Mouse (Mus musculus) forebrain, postnatal 0 days (tissue): ENCODE data around the gene Ddx42. TPM values are rescaled to one million over a fixed set of nuclear protein-coding genes. Genes with fewer than 3 reads are reported as not detected.
A peak's percentile ranks its signal among the peaks of the same experiment; 100 is the strongest.
"Not testable (repeated sequence)": the region's sequence is repeated elsewhere in the genome, so short reads cannot be mapped to it uniquely, and the experiment has no call there.

Source experiments
- ATAC-seq: fragments of 200-750 bp; cut with Nextera tagmentation; 2 replicates; pipeline ENCODE4 v1.8.0; 2017; ENCODE audit warnings: mild to moderate bottlenecking, moderate library complexity
- DNase-seq: peaks from one replicate; pipeline ENCODE4 v3.0.0-alpha.2; 2015
- H3K27ac ChIP-seq: fragments of 300-500 bp; sonication (generic); 2 replicates; pipeline ENCODE4 v1.5.1; 2014; ENCODE audit warnings: low read depth, mild to moderate bottlenecking, antibody characterized with exemption, low read length, moderate library complexity, mixed read lengths
- H3K27me3 ChIP-seq: fragments of 300-500 bp; sonication (generic); 2 replicates; pipeline ENCODE4 v1.6.1; 2014; ENCODE audit warnings: mild to moderate bottlenecking, low read length, mixed read lengths; ENCODE audit not compliant: insufficient read depth
- H3K36me3 ChIP-seq: fragments of 300-500 bp; sonication (generic); 2 replicates; pipeline ENCODE4 v1.6.1; 2014; ENCODE audit warnings: mild to moderate bottlenecking, moderate library complexity; ENCODE audit not compliant: insufficient read depth
- H3K4me1 ChIP-seq: fragments of 300-500 bp; sonication (generic); 2 replicates; pipeline ENCODE4 v1.6.1; 2014; ENCODE audit warnings: antibody characterized with exemption; ENCODE audit not compliant: insufficient read depth
- H3K4me2 ChIP-seq: fragments of 300-500 bp; sonication (generic); 2 replicates; pipeline ENCODE4 v1.6.1; 2014; ENCODE audit warnings: low read depth, mild to moderate bottlenecking, moderate library complexity
- H3K4me3 ChIP-seq: fragments of 300-500 bp; sonication (generic); 2 replicates; pipeline ENCODE4 v1.5.1; 2014; ENCODE audit warnings: low read depth, low read length, mixed read lengths
- H3K9ac ChIP-seq: fragments of 300-500 bp; sonication (generic); 2 replicates; pipeline ENCODE4 v1.6.1; 2014; ENCODE audit warnings: mild to moderate bottlenecking
- H3K9me3 ChIP-seq: fragments of 300-500 bp; sonication (generic); 2 replicates; pipeline ENCODE4 v1.6.1; 2016; ENCODE audit warnings: low read length
- CTCF ChIP-seq: sonication (generic); IDR thresholded peaks from 2 replicates; pipeline ENCODE4 v1.5.1; 2016; ENCODE audit warnings: antibody characterized with exemption, control low read depth, low read depth
- WGBS: fragments of 180-500 bp; shearing (Covaris S2); extraction: QIAGEN DNeasy Blood & Tissue Kit; methylation state at CpG from one replicate; pipeline ENCODE4 v1.1.7; 2014; 5-methylcytosine and 5-hydroxymethylcytosine counted together
- polyA plus RNA-seq: library from polyadenylated mRNA; unstranded; fragments of >200 nt; fragmentation: Nextera tagmentation; extraction: Ambion mirVana; gene quantifications from 2 replicates; pipeline ENCODE4 v1.2.1, GENCODE M21; 2015
- total RNA-seq: library from RNA; depleted of rRNA; stranded (reverse); fragments of >200 nt; gene quantifications from 2 replicates; pipeline ENCODE4 v1.2.3, GENCODE M21; 2014

Ddx42 gene
- total and polyA plus RNA-seq, 2 experiments from 2014 or later = 62.2 to 76.3 TPM

DNA sequence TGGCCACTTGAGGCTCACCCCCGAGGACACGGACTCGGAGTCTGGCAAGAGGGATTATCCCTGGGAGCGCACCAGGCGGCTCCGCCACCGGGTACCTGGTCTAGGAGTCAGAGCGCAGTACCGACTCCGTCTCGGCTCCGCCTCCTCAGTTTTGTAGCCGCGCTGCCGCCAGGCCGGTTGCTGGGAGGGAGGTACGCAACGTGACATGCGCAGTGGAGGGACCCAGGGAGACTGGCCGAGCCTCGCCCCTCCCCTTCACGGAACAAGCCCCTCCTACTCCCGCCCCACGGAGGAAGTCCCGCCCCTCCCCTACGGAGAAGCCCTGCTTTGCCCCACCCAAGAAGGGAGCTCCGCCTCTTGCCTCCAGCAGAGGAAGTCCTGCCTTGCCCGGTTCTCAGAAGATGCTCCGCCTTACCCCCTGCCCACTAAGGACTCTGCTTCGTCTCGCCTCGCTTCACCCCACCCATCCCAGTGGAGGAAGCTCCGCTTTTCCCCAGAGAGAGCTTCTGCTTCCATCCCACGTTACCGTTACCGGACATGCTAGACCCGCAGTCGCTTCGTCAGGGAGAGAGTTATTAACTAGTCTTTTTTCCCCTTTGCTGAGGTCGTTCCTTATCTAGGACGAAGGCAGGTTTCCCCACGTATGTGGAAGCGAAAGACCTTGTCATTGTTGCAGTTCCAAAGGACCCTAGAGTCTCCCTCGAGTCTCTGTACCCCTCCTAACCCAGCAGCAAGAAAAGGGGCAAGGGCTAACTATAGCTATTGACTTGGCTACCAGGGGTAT lies 23.2 kb upstream of the Ddx42 start:
- WGBS = 1% methylated on average over 42 of the region's 44 CpGs
- Histone ChIP-seq H3K4me3 (peak overlapping the region; percentile 65), H3K27me3 (no peaks in the 10 kb centered on the region), H3K9me3 (no peaks in the 10 kb centered on the region), H3K27ac (peak overlapping the region; percentile 76), H3K4me1 (0 out of 2 replicates have a peak, but pooled peaks cover 4% of the 10 kb centered on the region), H3K4me2 (peak overlapping the region; percentile 65), H3K9ac (peak overlapping the region; percentile 67), H3K36me3 (peaks cover 21% of the 10 kb centered on the region)
- DNase-seq (peak; percentile 98), ATAC-seq (peak; percentile 97)
- TF ChIP-seq CTCF = peak; percentile 28

DNA sequence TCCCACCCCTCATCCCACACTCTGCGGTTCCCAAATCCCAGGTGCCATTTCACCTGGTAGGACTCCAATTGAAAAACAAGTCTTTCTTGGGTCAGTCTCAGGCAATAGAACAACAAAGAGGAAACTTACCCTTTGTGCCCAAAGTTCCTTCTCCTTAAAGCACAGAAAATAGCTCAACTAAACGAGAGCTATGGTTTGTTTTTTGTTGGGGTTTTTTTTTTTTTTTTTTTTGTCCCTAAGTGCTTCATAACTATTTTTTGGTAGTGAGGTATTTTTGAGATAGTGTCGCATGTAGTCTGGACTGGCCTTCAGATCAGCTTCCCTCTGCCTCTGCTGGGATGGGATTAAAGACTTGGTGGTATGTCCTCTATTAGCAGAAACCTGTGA lies 22.6 kb upstream of the Ddx42 start:
- H3K36me3 ChIP-seq = peaks cover 21% of the 10 kb centered on the region
- H3K4me2 ChIP-seq = peak overlapping the region; percentile 65
- H3K9me3 ChIP-seq = no peaks in the 10 kb centered on the region
- 31% methylated on average over 3 of the region's 3 CpGs for WGBS
- no peaks in the 10 kb centered on the region for H3K27me3 ChIP-seq
- DNase-seq (no peak), ATAC-seq (no peak)
- peak overlapping the region; percentile 65 for H3K4me3 ChIP-seq
- no peak for TF ChIP-seq CTCF
- 0 out of 2 replicates have a peak, but pooled peaks cover 4% of the 10 kb centered on the region for H3K4me1 ChIP-seq
- H3K27ac ChIP-seq = peak overlapping the region; percentile 76
- peak overlapping the region; percentile 67; the same call in 1 of the 2 replicates for H3K9ac ChIP-seq

DNA sequence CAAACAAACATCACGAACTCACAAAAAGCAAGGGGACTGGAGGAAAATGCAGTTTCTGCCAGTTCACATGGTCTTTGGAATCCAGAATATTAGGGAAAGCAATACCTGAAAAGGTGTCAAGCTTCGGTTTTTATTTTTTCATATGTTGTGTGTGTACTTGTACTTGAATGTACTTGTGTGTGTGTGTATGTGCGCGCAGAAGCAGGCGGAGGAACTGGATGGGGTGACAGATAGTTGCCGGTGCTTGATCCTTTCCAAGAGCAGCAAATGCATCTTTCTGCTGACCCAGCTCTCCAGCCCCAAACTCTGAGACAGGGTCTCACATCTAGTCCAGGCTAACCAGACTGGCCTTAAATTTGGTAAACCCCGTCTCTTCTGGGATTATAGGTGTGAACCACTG lies 21.8 kb upstream of the Ddx42 start:
- H3K27ac ChIP-seq = no peak overlapping the region
- ATAC-seq = no peak
- H3K4me3 ChIP-seq = no peak overlapping the region
- peaks cover 22% of the 10 kb centered on the region for H3K36me3 ChIP-seq
- no peak for TF ChIP-seq CTCF
- no peaks in the 10 kb centered on the region for H3K27me3 ChIP-seq
- H3K4me1 ChIP-seq = 0 out of 2 replicates have a peak, but pooled peaks cover 4% of the 10 kb centered on the region
- H3K9ac ChIP-seq = no peak overlapping the region
- no peak overlapping the region for H3K4me2 ChIP-seq
- WGBS = 95% methylated on average over 7 of the region's 7 CpGs
- no peak for DNase-seq
- no peaks in the 10 kb centered on the region for H3K9me3 ChIP-seq

DNA sequence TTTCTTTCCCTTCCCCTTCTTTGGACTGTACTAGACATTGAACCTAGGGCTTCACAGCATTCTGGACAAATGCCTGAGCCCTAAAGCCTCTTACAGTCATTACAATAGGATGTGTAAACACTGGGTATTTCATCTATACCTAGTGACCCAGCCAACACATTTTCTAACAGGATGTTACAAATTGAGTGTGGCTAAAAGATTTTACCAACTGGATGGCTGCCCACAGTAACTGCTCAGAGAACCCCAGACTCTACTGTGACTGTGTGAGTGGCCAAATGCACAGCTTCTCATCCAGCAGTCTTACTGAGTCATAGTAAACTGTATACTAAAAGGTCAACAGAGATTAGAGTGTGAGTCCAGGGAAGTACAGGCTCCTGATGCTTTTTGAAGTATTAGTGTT lies 21.4 kb upstream of the Ddx42 start:
- TF ChIP-seq CTCF = no peak
- H3K27ac ChIP-seq = no peak overlapping the region
- H3K4me2 ChIP-seq = no peak overlapping the region
- ATAC-seq (no peak), DNase-seq (no peak)
- H3K36me3 ChIP-seq = peaks cover 26% of the 10 kb centered on the region
- no peaks in the 10 kb centered on the region for H3K9me3 ChIP-seq
- H3K27me3 ChIP-seq = no peaks in the 10 kb centered on the region
- H3K9ac ChIP-seq = no peak overlapping the region
- no peak overlapping the region for H3K4me3 ChIP-seq
- 0 out of 2 replicates have a peak, but pooled peaks cover 4% of the 10 kb centered on the region for H3K4me1 ChIP-seq

DNA sequence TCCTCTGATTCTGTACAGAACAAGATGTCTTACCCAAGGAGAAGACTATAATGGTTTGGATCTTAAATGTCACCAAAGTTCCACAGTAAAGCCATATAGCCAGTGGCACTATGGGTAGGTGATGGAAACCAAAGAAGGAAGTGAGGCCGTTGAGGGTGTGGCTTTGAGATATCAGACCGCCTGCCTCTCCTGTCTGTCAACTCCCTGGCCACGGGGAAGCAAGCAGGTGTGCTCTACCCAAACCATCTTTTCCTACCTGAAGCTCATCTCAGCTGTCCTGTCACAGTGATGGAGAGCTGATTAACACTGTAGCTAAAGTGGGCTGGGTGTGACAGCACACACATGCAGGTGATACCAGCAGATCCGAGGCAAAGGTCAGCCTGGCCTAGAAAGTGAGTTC lies 18.4 kb upstream of the Ddx42 start:
- no peak overlapping the region for H3K4me3 ChIP-seq
- H3K9ac ChIP-seq = no peak overlapping the region
- no peaks in the 10 kb centered on the region for H3K9me3 ChIP-seq
- no peak overlapping the region for H3K4me2 ChIP-seq
- peaks cover 52% of the 10 kb centered on the region for H3K36me3 ChIP-seq
- WGBS = 91% methylated on average over 4 of the region's 4 CpGs
- H3K27me3 ChIP-seq = no peaks in the 10 kb centered on the region
- ATAC-seq = no peak
- no peak for TF ChIP-seq CTCF
- no peak for DNase-seq
- H3K27ac ChIP-seq = no peak overlapping the region
- H3K4me1 ChIP-seq = no peaks in the 10 kb centered on the region

DNA sequence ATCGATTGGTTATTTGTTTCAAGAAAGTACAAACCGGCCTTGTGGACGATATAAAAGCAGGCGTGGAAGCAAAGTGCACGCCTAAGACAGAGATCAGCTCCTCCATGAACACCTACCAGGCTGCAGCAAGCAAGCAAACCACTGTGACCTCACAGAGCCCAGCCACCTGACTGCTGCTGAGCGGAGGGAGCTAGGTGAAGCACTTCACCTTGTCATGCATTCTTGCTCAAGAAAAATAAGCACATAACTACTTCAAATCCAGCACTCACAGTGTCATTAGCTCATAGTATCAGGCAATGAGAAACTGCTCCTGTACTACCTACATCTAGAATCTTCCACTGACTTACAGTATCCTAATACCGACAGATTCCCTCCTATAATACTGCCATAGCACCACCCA lies 16.7 kb upstream of the Ddx42 start:
- H3K27ac ChIP-seq, H3K9ac ChIP-seq, H3K4me1 ChIP-seq, ATAC-seq, H3K4me3 ChIP-seq, DNase-seq, H3K9me3 ChIP-seq, H3K27me3 ChIP-seq, H3K4me2 ChIP-seq: not testable (repeated sequence)
- peaks cover 63% of the 10 kb centered on the region for H3K36me3 ChIP-seq
- WGBS = 93% methylated on average over 7 of the region's 7 CpGs

DNA sequence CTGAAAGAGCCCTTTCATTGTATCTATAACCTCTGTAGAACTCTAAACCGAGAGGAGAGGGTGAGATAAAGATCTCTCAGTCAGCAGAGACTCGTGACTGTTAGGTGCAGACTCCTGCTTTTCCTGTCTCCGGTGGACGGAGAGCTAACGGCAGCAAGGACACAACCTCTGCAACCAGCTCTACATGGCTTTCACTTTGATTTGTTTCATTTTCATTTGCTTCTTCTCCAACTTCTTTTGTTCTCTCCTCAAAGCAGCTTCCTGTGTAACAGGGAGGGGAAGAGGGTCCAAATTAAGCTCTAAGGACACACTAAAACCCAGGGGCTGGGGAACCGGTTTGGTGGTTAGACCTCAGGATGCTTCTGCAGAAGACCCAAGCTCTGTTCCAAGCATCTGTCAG lies 16.0 kb upstream of the Ddx42 start:
- Histone ChIP-seq H3K4me2 (no peak overlapping the region), H3K27ac (no peak overlapping the region), H3K9me3 (no peaks in the 10 kb centered on the region), H3K4me3 (no peak overlapping the region), H3K27me3 (no peaks in the 10 kb centered on the region), H3K4me1 (no peaks in the 10 kb centered on the region), H3K9ac (no peak overlapping the region), H3K36me3 (peaks cover 70% of the 10 kb centered on the region)
- TF ChIP-seq CTCF = no peak
- 87% methylated on average over 6 of the region's 6 CpGs for WGBS
- no peak for ATAC-seq
- no peak for DNase-seq
